Mouse (Mus musculus) hindbrain, embryonic 13.5 days (tissue): ENCODE measurements around the gene Zdhhc8. TPM values are rescaled to one million over a fixed set of nuclear protein-coding genes. Genes with fewer than 3 reads are reported as not detected.

Experiments used
- microRNA counts: library from miRNA; unstranded; fragments of <30 nt; microRNA quantifications from one replicate; lab custom pipeline; 2016
- microRNA-seq: library from miRNA; unstranded; fragments of <30 nt; microRNA quantifications from one replicate; pipeline ENCODE4, GENCODE M21; 2016
- polyA plus RNA-seq: library from polyadenylated mRNA; unstranded; fragments of >200 nt; fragmentation: Nextera tagmentation; extraction: Ambion mirVana; gene quantifications from 2 replicates; pipeline ENCODE4 v1.2.1, GENCODE M21; 2015

Zdhhc8 gene
- polyA plus RNA-seq, 1 experiment from 2014 or later: 12.2 TPM

MicroRNA genes within 50 kb of the gene (microRNA counts, 519-probe panel; counts per million panel counts)
- 2,154 counts per million, percentile 14 among the panel's probes with 10 or more counts for microRNA mmu-miR-1306 (lab: Ali Mortazavi, UCI)

Small RNA genes lying within 50 kb of the gene (microRNA-seq; reads per million reads assigned to microRNA genes)
- gene Gm24572: 1.9 reads per million
- gene Mir1306: 156 reads per million, percentile 55 among the genes with 10 or more reads in this experiment

Other genes with a start within 250 kb of the Zdhhc8 start
- 167 and 179 TPM in 2 replicates for gene Dgcr6, start 182.3 kb downstream of the Zdhhc8 start, polyA plus RNA-seq
- gene Prodh, start 144.9 kb downstream of the Zdhhc8 start, polyA plus RNA-seq: 4.8 TPM in 2 replicates
- 14.0 TPM in 2 replicates for gene Rtn4r, start 107.5 kb downstream of the Zdhhc8 start, polyA plus RNA-seq
- gene Ccdc188, start 17.3 kb downstream of the Zdhhc8 start, polyA plus RNA-seq: not detected in 2 replicates
- gene Trmt2a, start 13.5 kb upstream of the Zdhhc8 start, polyA plus RNA-seq: 95.8 and 98.7 TPM in 2 replicates
- gene Ranbp1, start 13.6 kb upstream of the Zdhhc8 start, polyA plus RNA-seq: 444 and 462 TPM in 2 replicates
- gene Gm49776, start 23.2 kb upstream of the Zdhhc8 start, polyA plus RNA-seq: 3.3 TPM in 1 of 2 replicates, not detected in the other
- 34.8 and 37.4 TPM in 2 replicates for gene Dgcr8, start 54.1 kb upstream of the Zdhhc8 start, polyA plus RNA-seq
- 76.0 and 79.8 TPM in 2 replicates for gene Tango2, start 113.0 kb upstream of the Zdhhc8 start, polyA plus RNA-seq
- gene Arvcf, start 113.0 kb upstream of the Zdhhc8 start, polyA plus RNA-seq: 81.1 and 88.9 TPM in 2 replicates
- 26.1 and 27.0 TPM in 2 replicates for gene Txnrd2, start 191.2 kb upstream of the Zdhhc8 start, polyA plus RNA-seq
- 85.9 and 88.5 TPM in 2 replicates for gene Comt, start 191.7 kb upstream of the Zdhhc8 start, polyA plus RNA-seq